Mouse (Mus musculus): ENCODE data around the gene Gm10722.
"Not testable (repeated sequence)": the region's sequence is repeated elsewhere in the genome, so short reads cannot be mapped to it uniquely, and the experiment has no call there.

The Gm10722 gene

GRCm38 (mm10) chr9:3025653-3026052 lies 24.9 kb downstream of the Gm10722 start:
- peak; percentile 73 for DNase-seq (ENCODE audit: low spot score)

GRCm38 (mm10) chr9:3026136-3026535 lies 25.4 kb downstream of the Gm10722 start:
- not testable (repeated sequence) for DNase-seq (ENCODE audit: low spot score)

DNA sequence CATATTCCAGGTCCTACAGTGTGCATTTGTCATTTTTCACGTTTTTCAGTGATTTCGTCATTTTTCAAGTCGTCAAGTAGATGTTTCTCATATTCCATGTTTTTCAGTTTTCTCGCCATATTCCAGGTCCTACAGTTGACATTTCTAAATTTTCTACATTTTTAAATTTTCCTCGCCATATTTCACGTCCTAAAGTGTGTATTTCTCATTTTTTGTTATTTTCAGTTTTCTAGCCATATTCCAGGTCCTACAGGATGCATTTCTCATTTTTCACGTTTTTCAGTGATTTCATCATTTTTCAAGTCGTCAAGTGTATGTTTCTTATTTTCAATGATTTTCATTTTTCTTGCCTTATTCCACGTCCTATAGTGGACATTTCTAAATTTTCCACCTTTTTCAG lies 26.0 kb downstream of the Gm10722 start:
- DNase-seq (ENCODE audit: low spot score): not testable (repeated sequence)

DNA sequence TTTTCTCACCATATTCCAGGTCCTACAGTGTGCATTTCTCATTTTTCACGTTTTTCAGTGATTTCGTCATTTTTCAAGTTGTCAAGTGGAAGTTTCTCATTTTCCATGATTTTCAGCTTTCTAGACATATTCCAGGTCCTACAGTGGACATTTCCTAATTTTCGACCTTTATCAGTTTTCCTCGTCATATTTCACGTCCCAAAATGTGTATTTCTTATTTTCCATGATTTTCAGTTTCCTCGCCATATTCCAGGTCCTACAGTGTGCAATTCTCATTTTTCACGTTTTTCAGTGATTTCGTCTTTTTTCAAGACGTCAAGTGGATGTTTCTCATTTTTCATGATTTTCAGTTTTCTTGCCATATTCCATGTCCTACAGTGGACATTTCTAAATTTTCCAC lies 26.5 kb downstream of the Gm10722 start:
- DNase-seq (ENCODE audit: low spot score): not testable (repeated sequence)

DNA sequence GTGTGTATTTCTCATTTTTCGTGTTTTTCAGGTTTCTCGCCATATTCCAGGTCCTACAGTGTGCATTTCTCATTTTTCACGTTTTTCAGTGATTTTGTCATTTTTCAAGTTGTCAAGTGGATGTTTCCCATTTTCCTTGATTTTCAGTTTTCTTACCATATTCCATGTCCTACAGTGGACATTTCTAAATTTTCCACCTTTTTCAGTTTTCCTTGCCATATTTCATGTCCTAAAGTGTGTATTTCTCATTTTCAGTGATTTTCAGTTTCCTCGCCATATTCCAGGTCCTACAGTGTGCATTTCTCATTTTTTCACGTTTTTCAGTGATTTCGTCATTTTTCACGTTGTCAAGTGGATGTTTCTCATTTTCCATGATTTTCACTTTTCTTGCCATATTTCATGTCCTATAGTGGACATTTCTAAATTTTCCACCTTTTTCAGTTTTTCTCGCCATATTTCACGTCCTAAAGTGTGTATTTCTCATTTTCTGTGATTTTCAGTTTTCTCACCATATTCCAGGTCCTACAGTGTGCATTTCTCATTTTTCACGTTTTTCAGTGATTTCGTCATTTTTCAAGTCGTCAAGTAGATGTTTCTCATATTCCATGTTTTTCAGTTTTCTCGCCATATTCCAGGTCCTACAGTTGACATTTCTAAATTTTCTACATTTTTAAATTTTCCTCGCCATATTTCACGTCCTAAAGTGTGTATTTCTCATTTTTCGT lies 28.7 kb downstream of the Gm10722 start:
- DNase-seq (ENCODE audit: low spot score): peak; percentile 46

GRCm38 (mm10) chr9:3030677-3031318 lies 30.1 kb downstream of the Gm10722 start:
- not testable (repeated sequence) for DNase-seq (ENCODE audit: low spot score)

- DNase-seq (ENCODE audit: low spot score): not testable (repeated sequence)
Observed at GRCm38 (mm10) chr9:3034299-3034698, 33.6 kb downstream of the Gm10722 start, which contains the start of gene Gm17535. Gm17535 (plus strand) TSS chr9:3034599.

DNA sequence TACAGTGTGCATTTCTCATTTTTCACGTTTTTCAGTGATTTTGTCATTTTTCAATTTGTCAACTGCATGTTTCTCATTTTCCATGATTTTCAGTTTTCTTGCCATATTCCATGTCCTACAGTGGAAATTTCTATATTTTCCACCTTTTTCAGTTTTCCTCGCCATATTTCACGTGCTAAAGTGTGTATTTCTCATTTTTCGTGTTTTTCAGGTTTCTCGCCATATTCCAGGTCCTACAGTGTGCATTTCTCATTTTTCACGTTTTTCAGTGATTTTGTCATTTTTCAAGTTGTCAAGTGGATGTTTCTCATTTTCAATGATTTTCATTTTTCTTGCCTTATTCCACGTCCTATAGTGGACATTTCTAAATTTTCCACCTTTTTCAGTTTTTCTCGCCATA lies 35.9 kb downstream of the Gm10722 start, which contains the start of gene Gm10715:
Gene Gm10715, plus strand, starts transcription at position 301 of the 400 bp plus-strand sequence.
- not testable (repeated sequence) for DNase-seq (ENCODE audit: low spot score)

DNA sequence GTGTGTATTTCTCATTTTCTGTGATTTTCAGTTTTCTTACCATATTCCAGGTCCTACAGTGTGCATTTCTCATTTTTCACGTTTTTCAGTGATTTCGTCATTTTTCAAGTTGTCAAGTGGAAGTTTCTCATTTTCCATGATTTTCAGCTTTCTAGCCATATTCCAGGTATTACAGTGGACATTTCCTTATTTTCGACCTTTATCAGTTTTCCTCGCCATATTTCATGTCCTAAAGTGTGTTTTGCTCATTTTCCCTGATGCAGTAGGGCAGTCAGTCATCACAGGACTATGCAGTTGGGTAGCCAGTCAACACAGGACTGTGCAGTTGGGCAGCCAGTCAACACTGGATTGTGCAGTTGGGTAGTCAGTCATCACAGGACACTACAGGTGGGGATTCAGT lies 37.4 kb downstream of the Gm10722 start:
- not testable (repeated sequence) for DNase-seq (ENCODE audit: low spot score)

Data from T-cell, adult 2 months (primary cell).